Mouse (Mus musculus) forebrain, postnatal 0 days (tissue): ENCODE results near the gene Cd160. TPM values are rescaled to one million over a fixed set of nuclear protein-coding genes. Genes with fewer than 3 reads are reported as not detected.

ENCODE experiments used
- ATAC-seq: fragments of 200-750 bp; cut with Nextera tagmentation; 2 replicates; pipeline ENCODE4 v1.8.0; 2017; ENCODE audit warnings: mild to moderate bottlenecking, moderate library complexity
- DNase-seq: peaks from one replicate; pipeline ENCODE4 v3.0.0-alpha.2; 2015
- H3K27ac ChIP-seq: fragments of 300-500 bp; sonication (generic); 2 replicates; pipeline ENCODE4 v1.5.1; 2014; ENCODE audit warnings: low read depth, mild to moderate bottlenecking, antibody characterized with exemption, low read length, moderate library complexity, mixed read lengths
- H3K27me3 ChIP-seq: fragments of 300-500 bp; sonication (generic); 2 replicates; pipeline ENCODE4 v1.6.1; 2014; ENCODE audit warnings: mild to moderate bottlenecking, low read length, mixed read lengths; ENCODE audit not compliant: insufficient read depth
- H3K36me3 ChIP-seq: fragments of 300-500 bp; sonication (generic); 2 replicates; pipeline ENCODE4 v1.6.1; 2014; ENCODE audit warnings: mild to moderate bottlenecking, moderate library complexity; ENCODE audit not compliant: insufficient read depth
- H3K4me1 ChIP-seq: fragments of 300-500 bp; sonication (generic); 2 replicates; pipeline ENCODE4 v1.6.1; 2014; ENCODE audit warnings: antibody characterized with exemption; ENCODE audit not compliant: insufficient read depth
- H3K4me2 ChIP-seq: fragments of 300-500 bp; sonication (generic); 2 replicates; pipeline ENCODE4 v1.6.1; 2014; ENCODE audit warnings: low read depth, mild to moderate bottlenecking, moderate library complexity
- H3K4me3 ChIP-seq: fragments of 300-500 bp; sonication (generic); 2 replicates; pipeline ENCODE4 v1.5.1; 2014; ENCODE audit warnings: low read depth, low read length, mixed read lengths
- H3K9ac ChIP-seq: fragments of 300-500 bp; sonication (generic); 2 replicates; pipeline ENCODE4 v1.6.1; 2014; ENCODE audit warnings: mild to moderate bottlenecking
- H3K9me3 ChIP-seq: fragments of 300-500 bp; sonication (generic); 2 replicates; pipeline ENCODE4 v1.6.1; 2016; ENCODE audit warnings: low read length
- CTCF ChIP-seq: sonication (generic); IDR thresholded peaks from 2 replicates; pipeline ENCODE4 v1.5.1; 2016; ENCODE audit warnings: antibody characterized with exemption, control low read depth, low read depth
- WGBS: fragments of 180-500 bp; shearing (Covaris S2); extraction: QIAGEN DNeasy Blood & Tissue Kit; methylation state at CpG from one replicate; pipeline ENCODE4 v1.1.7; 2014; 5-methylcytosine and 5-hydroxymethylcytosine counted together
- polyA plus RNA-seq: library from polyadenylated mRNA; unstranded; fragments of >200 nt; fragmentation: Nextera tagmentation; extraction: Ambion mirVana; gene quantifications from 2 replicates; pipeline ENCODE4 v1.2.1, GENCODE M21; 2015
- total RNA-seq: library from RNA; depleted of rRNA; stranded (reverse); fragments of >200 nt; gene quantifications from 2 replicates; pipeline ENCODE4 v1.2.3, GENCODE M21; 2014; rRNA removed

Cd160 gene
- total RNA-seq (not detected in 2 replicates), polyA plus RNA-seq (0.08 and 0.10 TPM in 2 replicates)

DNA sequence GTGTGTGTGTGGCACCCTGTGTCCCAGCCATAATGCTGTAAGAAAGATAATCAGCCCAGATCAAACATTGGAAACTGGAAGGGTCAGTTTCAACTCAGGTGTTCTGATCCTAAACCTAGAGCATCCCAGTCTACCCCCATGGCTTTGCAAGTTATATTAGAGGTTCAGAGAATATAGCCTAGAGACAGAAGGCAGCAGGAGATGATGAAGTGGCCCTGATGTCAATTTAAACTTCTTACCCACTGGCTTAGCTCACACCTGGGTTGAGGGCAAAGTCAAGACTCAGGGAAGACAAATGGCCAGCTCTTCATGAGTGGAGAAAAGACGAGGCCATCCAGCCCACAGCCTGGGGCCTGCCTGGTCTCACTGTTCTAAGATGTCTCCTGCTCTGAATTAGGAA lies at the start of gene Cd160, which contains the start of gene Pdzk1:
Gene Cd160, minus strand, starts transcription at position 368 of the 400 bp plus-strand sequence.
Gene Pdzk1, plus strand, starts transcription at position 301 of the 400 bp plus-strand sequence.
- no peak within 1 kb of the TSS for H3K9ac ChIP-seq
- no peak for TF ChIP-seq CTCF
- no peak within 1 kb of the TSS for H3K27ac ChIP-seq
- ATAC-seq = no peak
- H3K27me3 ChIP-seq = no peaks in the 10 kb centered on the region
- H3K4me3 ChIP-seq = no peak within 1 kb of the TSS
- no peaks in the 10 kb centered on the region for H3K4me1 ChIP-seq
- no peaks in the 10 kb centered on the region for H3K9me3 ChIP-seq
- no peak for DNase-seq
- no peak within 1 kb of the TSS for H3K4me2 ChIP-seq
- 78% methylated on average over 1 of the region's 1 CpGs for WGBS
- H3K36me3 ChIP-seq = no peaks in the 10 kb centered on the region

DNA sequence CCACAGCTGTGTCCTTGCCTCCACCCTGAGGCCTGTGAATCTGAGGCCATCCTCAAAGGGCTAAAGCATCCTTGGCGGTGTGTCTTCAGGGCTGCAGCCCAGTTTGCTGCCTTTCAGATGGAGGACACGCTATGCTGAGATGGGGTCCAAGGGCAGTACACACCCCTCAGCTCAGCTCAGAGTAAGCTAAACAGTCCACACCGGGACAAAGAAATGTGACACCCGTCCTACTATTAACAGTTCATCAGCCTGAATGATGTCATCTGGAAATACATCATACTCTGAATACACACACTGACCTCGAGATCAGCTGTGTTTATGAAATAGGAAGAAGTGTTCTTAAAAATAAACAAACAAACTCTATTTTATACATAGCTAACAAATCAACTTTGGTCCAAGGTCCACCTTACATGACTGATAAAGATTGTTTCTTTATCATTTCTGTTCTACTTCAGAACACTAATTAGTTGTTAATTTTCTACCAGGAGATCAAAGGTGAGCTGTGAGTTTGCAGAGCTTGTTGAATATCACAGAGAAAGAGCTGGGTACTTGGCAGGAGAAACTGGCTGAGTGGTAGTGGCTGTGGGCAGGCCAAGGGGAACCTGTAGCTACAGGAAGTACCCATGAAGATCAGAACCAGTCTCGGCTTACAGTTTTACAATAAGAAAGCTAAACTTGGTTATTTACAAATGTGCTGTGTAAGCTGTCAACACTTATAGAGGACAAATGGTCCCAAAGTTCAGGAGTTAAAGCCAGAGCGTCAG lies 45.8 kb upstream of the Cd160 start:
- DNase-seq = no peak
- H3K36me3 ChIP-seq = peaks cover 68% of the 10 kb centered on the region
- 89% methylated on average over 7 of the region's 7 CpGs for WGBS
- H3K4me1 ChIP-seq = no peaks in the 10 kb centered on the region
- no peak overlapping the region for H3K9ac ChIP-seq
- H3K27me3 ChIP-seq = no peaks in the 10 kb centered on the region
- ATAC-seq = no peak
- TF ChIP-seq CTCF = no peak
- no peaks in the 10 kb centered on the region for H3K9me3 ChIP-seq
- H3K4me3 ChIP-seq = no peak overlapping the region
- no peak overlapping the region for H3K27ac ChIP-seq
- no peak overlapping the region for H3K4me2 ChIP-seq

DNA sequence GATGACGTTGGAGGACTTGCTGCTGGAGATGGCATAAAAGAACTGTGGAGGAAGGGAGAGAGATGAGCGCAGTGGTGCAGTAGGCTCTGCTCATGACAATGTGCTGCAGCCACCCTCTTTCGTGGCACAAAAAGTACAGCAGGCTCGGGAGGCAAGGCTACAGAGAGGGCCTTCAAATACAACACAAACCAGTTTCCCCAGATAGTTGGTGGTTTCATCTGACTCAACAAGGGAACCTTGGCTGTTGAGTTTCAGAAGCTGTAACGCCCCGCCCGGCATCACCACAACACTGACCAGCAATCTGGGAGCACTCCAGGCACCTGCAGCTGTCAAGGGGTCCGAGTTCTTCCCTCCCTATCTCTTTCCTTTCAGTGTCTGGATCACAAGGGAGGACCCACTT lies 43.4 kb upstream of the Cd160 start:
- Histone ChIP-seq H3K27me3 (no peaks in the 10 kb centered on the region), H3K4me1 (no peaks in the 10 kb centered on the region), H3K4me2 (no peak overlapping the region), H3K36me3 (peaks cover 80% of the 10 kb centered on the region), H3K9me3 (no peaks in the 10 kb centered on the region), H3K27ac (no peak overlapping the region), H3K9ac (no peak overlapping the region), H3K4me3 (no peak overlapping the region)
- TF ChIP-seq CTCF = no peak
- ATAC-seq (no peak), DNase-seq (no peak)
- WGBS = 93% methylated on average over 8 of the region's 8 CpGs

DNA sequence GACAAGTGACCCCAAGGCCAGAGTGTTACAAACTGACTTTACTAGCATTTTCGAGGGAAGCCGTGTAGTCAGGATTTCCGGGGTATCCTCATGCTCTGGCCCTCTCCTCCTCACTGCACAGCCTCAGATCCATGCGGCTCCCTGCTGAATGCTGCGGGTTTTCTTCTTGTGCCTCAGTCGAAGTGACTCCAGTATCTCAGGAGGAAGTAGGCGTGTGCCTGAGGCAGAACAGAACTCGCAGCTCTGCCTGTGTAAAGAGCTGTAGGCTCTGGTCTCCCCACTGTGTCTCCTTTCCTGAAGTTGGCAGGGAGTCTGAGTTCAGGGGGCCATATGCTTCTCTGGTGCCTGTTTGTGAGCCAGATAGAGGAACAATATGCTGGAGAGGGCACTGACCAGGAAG lies 41.9 kb upstream of the Cd160 start:
- H3K4me1 ChIP-seq = no peaks in the 10 kb centered on the region
- ATAC-seq = no peak
- WGBS = 89% methylated on average over 8 of the region's 8 CpGs
- peaks cover 75% of the 10 kb centered on the region for H3K36me3 ChIP-seq
- H3K9me3 ChIP-seq = no peaks in the 10 kb centered on the region
- no peak overlapping the region for H3K4me3 ChIP-seq
- no peak for DNase-seq
- H3K9ac ChIP-seq = no peak overlapping the region
- H3K4me2 ChIP-seq = no peak overlapping the region
- H3K27me3 ChIP-seq = no peaks in the 10 kb centered on the region
- H3K27ac ChIP-seq = no peak overlapping the region
- no peak for TF ChIP-seq CTCF

DNA sequence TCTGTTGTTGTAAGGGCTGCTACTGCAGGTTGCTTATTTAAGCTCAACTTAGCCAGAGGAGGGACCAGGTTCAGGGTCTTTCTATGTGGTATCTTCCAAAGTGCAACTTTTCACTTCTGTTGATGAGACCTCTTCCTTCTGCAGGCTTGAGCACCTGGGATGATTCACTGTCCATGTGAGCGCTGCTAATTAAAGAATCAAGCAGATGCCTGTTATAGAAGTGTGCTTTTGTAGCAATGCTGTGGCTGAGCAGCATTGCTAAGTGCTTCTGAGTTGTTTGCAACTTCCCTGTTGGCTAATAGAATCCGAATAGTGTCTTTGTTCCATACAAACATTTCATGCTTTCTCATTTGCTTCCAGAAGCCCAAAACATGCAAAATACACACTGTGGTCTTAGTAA lies 41.1 kb upstream of the Cd160 start:
- Histone ChIP-seq H3K27ac (no peak overlapping the region), H3K36me3 (peaks cover 70% of the 10 kb centered on the region), H3K9ac (no peak overlapping the region), H3K4me2 (no peak overlapping the region), H3K9me3 (no peaks in the 10 kb centered on the region), H3K4me3 (no peak overlapping the region), H3K4me1 (no peaks in the 10 kb centered on the region), H3K27me3 (no peaks in the 10 kb centered on the region)
- no peak for DNase-seq
- 97% methylated on average over 2 of the region's 2 CpGs for WGBS
- TF ChIP-seq CTCF = no peak
- no peak for ATAC-seq

DNA sequence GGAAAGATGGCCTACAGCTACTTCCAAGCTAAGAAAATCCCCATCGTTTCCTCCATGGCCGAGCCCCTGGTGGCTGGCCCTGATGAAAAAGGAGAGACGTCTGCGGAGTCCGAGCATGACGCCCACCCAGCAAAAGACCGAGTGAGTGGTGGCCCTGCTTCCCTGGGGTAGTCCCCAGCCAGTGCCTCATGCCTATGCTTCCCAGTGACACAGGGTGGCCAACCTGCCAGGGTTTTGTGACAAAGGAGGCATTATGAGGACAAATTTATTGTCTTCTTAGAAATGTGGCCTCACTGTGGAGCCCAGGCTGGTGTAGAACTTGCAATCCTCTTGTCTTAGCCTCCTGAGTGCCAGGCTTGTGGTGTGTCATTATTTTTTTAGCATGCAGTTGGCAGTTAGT lies 39.9 kb upstream of the Cd160 start:
- H3K36me3 ChIP-seq = peaks cover 60% of the 10 kb centered on the region
- H3K9ac ChIP-seq = no peak overlapping the region
- no peaks in the 10 kb centered on the region for H3K4me1 ChIP-seq
- no peak overlapping the region for H3K27ac ChIP-seq
- H3K4me2 ChIP-seq = no peak overlapping the region
- no peak overlapping the region for H3K4me3 ChIP-seq
- TF ChIP-seq CTCF = no peak
- no peaks in the 10 kb centered on the region for H3K9me3 ChIP-seq
- no peaks in the 10 kb centered on the region for H3K27me3 ChIP-seq
- DNase-seq = no peak
- ATAC-seq = no peak
- 95% methylated on average over 7 of the region's 7 CpGs for WGBS

DNA sequence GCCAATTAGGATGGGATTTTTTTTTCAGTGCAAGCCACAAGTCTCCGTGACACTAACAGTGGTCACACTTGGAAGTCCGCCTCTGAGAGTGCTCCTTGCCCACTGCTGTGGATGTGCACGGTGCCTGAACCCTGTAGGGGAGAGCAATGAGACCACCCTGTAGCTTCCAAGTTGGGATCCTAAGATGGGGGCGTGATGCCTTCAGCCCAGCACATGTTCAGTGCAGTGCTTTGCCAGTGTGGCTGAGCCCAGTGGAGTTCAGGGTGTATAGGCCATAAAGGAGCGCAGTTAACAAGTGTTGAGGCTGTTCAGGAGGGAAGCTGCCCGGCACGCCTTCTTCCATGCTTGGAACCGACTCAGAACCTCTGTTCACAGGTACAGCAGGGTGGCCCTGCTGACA lies 39.4 kb upstream of the Cd160 start:
- no peak overlapping the region for H3K4me3 ChIP-seq
- DNase-seq (no peak), ATAC-seq (no peak)
- no peaks in the 10 kb centered on the region for H3K4me1 ChIP-seq
- H3K9ac ChIP-seq = no peak overlapping the region
- H3K27me3 ChIP-seq = no peaks in the 10 kb centered on the region
- no peak for TF ChIP-seq CTCF
- H3K4me2 ChIP-seq = no peak overlapping the region
- peaks cover 56% of the 10 kb centered on the region for H3K36me3 ChIP-seq
- 94% methylated on average over 8 of the region's 8 CpGs for WGBS
- H3K9me3 ChIP-seq = no peaks in the 10 kb centered on the region
- H3K27ac ChIP-seq = no peak overlapping the region
